Mouse (Mus musculus) heart, postnatal 0 days (tissue): ENCODE measurements around the gene Pgm5.

ENCODE experiments used
- CTCF ChIP-seq: IDR thresholded peaks from 2 replicates; pipeline ENCODE4 v1.5.1; 2016; ENCODE audit warnings: antibody characterized with exemption, control low read depth, low read depth
- EP300 ChIP-seq: IDR thresholded peaks from 2 replicates; pipeline ENCODE4 v1.6.1; 2016; ENCODE audit warnings: antibody characterized with exemption, low read depth

DNA sequence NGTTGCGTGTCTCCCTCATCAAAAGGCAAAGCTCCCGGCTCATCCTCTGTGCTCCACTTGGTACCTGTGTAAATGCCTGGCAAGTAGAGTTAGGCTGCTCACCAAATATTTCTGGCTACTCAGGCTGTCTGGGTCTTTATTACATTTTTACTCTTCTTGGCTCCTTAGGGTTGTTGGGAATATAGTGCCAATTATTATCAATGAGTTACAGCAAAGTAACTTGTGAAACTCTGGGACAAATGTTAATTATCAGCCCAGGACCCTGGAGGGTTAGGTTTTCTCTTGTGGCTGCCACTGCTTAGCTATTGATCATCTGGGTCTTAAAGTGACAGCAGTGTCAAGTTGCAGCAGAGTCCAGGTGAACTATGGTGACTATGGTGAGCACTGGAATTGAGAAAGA, 199.3 kb downstream of the Pgm5 start:
- TF ChIP-seq CTCF, result no peak
- TF ChIP-seq EP300, result no peak
